Mouse (Mus musculus): ENCODE data around the gene Thop1.
"Not testable (repeated sequence)": the region's sequence is repeated elsewhere in the genome, so short reads cannot be mapped to it uniquely, and the experiment has no call there.

Gene Thop1

DNA sequence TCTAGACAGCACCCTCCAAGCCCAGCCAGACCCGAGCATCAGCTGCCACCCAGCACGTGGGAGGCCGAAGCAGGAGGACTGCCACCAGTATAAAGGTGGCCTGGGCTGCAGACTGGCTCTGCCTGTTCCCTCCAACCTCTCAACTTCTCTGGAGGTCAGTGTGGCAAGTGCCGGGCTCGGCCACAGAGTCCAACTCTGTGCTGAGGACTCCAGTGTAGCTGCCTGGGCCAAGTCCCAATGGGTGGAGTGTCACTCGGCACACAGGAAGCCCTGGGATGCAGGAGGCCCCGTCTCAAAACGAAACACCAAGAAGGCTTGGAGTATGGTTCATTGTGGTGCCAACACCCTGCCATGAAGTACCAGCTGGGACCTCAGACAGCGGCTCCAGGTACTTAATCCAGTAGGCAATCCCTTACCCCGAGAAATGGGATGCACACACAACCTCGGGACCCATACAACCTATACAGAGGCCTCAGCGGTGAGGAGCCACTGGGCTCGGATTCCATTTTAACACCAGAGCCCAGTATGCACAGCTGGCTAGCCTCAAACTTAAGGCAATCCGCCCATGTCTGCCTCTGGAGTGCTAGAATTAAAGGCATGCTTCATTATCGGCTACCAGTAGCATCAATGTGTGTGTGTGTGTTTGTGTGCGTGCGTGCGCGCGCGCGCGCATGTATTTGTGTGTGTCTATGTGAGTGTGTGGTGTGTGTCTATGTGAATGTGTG is 12.3 kb upstream of the Thop1 start:
- no peak for DNase-seq (ENCODE audit: low read depth)

DNA sequence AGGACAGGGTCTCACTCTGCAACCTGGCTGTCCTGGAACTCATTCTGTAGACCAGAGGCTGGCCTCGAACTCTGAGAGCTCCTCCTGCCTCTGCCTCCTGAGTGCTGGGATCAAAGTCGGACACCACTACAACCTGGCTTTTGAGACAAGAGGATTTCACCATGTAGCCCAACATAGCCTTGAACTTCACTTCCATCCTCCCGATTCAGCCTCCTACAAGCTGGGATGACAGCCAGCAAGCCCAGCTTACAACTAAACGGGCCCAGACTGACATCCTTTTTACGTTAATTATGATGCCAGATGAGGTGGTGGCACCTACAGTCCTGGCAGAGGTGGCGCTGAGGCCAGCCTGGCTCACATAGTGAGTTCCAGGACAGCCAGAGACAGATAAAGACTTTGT is 10.9 kb upstream of the Thop1 start:
- no peak for DNase-seq (ENCODE audit: low read depth)

DNA sequence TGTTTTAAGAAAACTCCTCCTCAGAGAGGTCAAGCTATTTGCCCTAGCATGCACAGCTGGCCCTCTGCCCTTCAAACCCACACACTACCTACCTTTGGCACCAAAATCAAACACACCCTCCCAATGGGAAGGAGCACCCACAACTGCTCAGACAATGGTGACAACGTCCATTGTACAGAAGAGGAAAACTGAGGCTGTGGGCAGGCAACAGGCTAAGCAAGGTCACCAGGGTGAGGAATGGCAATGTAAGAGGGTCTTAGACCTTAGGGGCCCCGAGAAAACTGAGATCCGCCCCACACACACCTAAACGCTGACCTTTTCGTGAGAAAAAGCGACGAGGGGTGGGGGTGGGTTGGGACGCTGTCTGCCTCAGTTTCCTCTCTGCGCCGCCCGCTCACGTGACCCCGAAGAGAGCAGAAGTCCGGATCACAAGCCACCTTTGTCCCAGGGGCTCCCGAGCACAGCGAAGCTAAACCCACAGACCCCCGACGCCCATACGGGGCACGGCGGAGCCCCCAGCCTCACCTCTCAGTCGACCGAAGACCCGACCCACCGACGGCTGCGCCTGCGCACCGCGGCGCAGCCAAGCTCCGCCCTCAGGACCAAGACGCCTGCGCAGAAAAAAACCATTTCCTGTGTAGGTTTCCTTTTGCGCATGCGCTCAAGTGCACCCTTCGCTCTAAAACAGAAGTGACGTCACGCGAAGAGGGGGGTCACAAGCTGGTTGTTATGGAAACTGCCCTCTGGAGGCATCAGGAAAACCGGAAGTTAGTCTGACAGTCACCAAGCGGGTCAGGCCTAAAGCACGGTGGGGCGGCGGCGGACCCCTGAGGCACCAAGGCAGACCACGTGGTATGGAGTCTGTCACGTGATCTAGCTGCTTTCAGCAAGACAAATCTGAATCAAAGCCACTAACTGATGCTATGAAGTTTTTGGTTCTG is 10.0 kb upstream of the Thop1 start, which contains the start of gene Sgta:
Sgta (minus strand) TSS at position 579 of the 941 bp plus-strand sequence.
- peak; percentile 99 for DNase-seq (ENCODE audit: low read depth)

DNA sequence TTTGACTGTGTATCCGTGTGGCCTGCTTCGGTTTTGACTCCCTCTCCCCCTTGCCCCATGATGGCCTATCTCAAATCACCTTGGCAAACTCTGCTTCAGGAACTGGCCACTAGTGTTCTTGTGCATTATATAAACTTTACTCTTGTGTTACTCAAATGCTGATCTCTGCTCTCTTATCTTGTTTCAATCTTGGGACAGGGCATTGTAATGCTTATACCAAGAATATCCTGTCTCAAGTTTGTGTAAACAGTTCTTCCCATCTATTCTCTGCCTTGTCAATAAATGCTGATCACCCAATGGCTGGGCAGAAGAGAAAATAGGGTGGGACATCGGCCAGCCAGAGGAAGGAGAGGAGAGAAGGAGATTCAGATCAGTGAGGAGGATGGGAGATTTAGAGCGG is 7.1 kb upstream of the Thop1 start:
- no peak for DNase-seq (ENCODE audit: low read depth)

DNA sequence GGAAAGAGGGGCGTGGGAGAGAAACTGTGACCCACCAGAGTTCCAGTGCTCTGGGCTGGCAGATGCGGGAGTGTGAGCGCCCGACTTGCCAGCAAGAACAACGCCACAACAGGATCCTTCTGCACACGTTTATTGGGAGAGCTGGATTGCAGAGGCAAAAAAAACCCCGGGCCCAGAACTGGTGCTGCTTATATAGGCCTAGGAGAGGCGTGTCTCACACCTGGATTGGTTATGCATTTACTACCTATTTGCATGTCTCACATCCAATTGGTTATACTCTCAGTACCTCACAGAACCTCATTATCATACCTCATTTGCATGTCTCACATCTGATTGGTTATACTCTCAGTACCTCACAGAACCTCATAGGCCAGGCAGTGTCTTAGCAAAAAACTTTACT is 5.3 kb upstream of the Thop1 start:
- not testable (repeated sequence) for DNase-seq (ENCODE audit: low read depth)

DNA sequence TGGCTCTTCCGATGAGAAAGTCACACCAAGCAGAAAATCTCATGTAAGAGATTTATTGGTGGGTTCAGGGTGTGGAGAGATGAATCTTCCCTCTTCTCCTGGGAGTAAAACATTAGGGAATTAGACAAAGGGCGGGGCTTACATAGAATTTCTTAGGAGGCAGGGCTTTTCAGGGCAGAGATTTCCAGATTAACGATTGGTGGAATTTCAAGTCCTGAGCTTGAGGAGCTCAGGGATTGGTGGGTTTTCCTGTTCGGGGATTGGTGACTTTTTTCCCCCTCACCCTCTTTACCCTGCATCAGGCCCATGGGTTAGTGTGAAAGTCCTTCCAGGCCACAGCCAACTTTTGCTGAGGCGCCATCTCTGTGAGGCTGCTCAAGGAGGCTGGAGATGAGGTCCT is 1.1 kb upstream of the Thop1 start:
- DNase-seq (ENCODE audit: low read depth): no peak

DNA sequence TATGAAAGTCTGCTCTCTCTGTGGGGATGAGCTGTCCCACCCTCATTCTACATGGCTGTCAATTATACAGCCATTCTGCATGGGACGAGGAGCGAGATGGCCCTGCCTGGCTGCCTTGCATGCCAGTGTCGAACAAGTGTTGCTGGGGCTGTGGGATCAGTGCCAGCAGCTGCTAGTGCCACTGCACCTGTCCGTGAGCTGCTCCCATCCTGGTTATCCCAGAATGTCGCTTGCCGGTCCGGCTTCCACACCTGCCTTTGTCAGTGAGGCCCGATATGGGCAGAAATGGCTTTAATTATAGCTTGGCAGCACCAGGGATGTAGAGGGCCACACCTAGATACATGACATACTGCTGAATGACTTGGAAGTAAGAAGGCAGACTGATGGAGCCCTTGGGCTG is 2.5 kb downstream of the Thop1 start:
- no peak for DNase-seq (ENCODE audit: low read depth)

DNA sequence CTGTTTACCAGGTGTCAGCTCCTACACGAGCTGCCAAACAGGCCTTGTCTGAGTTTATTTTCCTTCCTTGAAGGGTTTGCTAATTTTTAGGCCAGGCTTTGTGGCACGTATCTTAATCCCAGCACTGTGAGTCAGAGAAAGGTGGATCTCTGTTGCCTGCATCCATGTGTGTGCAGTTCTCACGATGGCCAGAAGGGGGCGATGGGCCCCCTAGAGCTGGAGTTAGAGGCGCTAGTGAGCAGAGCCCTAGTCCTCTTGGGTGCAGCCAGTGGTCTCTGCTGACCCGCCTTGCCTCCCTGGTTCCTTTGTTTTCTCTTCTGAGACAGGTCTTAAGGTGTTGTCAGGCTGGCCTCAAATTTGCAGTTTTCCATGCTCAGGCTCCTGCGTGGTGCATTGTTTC is 3.6 kb downstream of the Thop1 start:
- peak; percentile 57 for DNase-seq (ENCODE audit: low read depth)

DNA sequence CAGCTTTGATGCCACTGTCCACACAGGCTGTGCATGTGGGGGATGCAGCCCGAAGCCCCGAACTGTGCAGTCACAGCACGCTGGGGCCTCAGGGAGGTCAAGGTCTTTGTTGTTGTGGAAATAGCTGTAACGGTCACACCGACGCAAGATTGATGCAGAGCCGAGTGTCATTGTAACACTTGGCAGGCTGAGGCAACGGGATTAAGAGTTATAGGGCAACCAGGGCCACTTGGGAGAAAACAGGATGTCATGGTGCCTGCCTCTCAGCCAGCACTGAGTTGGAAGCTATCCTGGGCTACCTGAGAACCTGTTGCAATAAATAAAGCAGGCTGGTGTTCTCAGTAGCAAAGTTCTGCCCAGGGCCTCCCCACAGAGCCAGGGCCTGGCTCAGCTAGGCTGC is 5.9 kb downstream of the Thop1 start:
- no peak for DNase-seq (ENCODE audit: low read depth)

DNA sequence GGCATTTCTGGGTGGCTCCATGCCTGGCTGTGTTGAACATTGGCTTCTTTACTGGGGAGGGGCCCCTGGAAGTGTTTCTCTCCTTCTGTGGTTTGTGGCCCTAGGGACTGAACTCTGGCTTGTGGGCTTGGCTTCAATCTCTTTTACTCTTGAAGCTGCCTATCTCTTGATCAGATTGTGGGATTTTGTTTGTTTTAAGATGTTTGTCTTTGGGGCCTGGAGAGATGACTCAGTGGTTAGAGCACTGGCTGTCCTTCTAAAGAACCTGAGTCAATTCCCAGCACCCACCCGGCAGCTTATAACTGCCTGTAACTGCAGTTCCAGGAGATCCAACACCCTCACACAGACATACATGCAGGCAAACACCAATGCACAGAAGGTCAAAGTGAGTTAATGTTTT is 6.5 kb downstream of the Thop1 start:
- DNase-seq (ENCODE audit: low read depth): no peak

DNA sequence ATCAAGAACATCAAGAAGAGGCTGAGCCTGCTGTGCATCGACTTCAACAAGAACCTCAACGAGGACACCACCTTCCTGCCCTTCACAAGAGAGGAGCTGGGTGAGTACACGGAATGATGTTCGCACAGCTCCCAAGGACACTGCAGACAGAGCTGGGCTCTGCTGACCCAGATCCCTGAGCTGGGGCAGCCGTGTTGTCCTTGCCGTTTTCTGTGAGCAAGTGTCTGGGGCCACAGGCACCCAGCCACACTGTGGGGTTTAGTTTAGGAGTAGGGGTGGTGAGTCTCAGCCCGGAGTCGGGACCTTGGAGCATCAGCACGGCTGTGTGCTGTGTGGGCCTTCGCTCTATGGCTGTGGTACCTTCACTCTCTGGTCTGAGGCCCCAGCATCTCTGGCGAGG is 8.1 kb downstream of the Thop1 start:
- no peak for DNase-seq (ENCODE audit: low read depth)

DNA sequence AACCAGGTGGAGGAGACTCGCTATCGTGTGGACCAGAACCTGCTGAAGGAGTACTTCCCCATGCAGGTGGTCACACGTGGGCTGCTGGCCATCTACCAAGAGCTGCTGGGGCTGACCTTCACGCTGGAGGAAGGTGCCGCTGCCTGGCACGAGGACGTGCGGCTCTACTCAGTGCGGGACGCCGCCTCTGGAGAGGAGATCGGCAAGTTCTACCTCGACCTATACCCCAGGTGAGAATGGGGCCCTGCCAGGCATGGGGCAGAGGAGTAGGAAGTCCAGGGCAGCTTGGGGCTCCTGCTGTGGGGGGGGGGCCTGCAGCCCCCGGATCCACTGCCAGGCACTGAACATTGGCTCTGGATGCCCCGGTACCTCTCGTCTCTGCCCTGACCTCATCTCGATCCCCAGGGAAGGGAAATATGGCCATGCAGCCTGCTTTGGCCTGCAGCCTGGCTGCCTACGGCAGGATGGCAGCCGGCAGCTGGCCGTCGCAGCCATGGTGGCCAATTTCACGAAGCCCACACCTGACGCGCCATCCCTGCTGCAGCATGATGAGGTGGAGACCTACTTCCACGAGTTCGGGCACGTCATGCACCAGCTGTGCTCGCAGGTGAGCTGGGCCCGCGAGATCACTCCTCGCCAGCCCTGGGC is 10.3 kb downstream of the Thop1 start:
- DNase-seq (ENCODE audit: low read depth): no peak

DNA sequence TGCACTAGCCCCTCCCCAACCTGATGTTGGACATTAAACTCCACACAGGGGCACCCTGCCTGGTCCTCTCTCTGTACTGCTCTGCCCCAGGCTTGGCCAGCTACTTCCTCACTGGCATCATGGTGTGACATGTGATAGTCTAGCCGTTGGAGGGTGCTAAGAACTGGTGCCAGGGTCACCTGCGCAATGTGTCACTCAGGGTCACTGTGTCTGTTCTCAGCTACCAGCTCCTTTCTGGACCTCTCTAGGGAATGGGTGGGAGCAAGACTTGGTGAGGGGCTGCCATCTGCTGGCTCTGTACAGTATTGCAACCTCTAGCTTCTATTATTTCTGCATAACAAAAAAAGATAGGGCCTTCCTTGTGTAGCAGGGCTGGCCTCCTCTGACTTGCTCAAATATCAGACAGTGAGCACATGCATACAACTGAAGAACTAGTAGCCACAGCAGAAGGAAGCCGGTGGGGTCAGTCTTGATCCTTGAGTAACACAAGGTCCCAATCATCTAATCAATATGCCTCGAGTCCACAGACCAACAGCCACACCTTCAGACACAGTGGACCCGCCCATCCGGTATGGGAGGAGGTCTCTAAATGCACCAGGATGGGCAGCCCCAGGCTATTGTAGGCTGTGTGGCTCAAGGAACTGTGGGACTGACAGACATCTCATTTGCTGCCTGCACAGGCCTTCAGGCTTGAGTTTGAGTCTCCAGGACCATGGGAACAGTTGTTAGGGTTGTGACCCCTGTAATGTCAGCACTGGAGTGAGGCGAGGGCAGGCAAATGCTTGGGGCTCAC is 12.5 kb downstream of the Thop1 start:
- DNase-seq (ENCODE audit: low read depth): peak; percentile 87

DNA sequence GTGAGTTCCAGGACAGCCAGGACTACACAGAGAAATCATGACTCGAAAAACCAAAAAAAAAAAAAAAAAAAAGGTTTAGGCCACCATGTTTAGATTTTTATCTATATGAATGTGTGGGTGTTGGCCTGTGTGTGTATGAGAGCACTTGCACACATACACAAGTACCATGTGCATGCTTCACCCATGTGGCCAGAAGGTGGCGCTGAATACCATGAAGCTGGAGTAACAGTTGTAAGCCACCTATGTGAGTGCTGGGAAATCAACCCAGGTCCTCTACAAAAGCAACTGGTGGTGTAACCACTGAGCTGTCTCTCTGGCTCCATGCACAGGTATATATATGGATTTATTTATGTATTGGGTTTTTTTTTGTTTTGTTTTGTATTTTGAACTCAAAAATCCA is 17.2 kb downstream of the Thop1 start:
- peak; percentile 67 for DNase-seq (ENCODE audit: low read depth)

DNA sequence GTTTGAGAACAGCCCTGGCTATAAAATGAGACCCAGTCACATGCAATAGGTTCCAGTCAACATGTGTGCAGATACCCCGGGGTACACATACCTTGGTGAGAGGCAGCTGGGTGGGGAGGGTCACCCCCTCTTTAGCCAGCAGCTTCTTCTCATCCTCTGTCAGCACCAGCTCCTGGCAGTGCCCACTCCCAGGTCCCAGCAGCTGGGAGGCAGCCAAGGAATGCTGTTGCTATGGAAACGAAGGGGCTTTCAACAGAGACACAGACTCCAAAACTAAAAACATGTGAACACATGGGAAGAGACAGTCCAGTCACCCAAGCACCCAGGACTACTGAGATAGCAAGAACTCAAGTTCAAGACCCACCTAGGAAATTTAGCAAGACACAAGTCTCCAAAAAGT is 19.4 kb downstream of the Thop1 start:
- DNase-seq (ENCODE audit: low read depth): no peak

DNA sequence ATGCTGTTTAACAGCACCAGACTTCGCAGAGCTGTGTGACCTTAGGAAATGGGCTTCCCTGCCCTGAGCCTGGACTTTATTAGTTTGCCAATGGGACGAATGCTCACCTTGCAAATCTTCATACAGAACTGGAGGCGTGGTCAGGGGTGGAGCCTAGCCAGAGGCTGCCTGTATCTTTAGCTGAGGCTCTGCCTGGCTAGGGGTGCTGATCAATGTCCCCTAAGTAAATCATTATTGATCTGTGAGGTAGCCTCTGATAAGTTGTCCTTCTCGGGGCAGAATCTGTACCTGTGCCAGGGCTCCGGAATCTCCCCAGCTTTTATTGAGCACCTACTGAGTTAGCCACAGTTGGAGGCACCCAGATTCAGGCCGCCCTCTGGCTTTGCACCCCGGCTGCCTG is 20.8 kb downstream of the Thop1 start:
- DNase-seq (ENCODE audit: low read depth): no peak

DNA sequence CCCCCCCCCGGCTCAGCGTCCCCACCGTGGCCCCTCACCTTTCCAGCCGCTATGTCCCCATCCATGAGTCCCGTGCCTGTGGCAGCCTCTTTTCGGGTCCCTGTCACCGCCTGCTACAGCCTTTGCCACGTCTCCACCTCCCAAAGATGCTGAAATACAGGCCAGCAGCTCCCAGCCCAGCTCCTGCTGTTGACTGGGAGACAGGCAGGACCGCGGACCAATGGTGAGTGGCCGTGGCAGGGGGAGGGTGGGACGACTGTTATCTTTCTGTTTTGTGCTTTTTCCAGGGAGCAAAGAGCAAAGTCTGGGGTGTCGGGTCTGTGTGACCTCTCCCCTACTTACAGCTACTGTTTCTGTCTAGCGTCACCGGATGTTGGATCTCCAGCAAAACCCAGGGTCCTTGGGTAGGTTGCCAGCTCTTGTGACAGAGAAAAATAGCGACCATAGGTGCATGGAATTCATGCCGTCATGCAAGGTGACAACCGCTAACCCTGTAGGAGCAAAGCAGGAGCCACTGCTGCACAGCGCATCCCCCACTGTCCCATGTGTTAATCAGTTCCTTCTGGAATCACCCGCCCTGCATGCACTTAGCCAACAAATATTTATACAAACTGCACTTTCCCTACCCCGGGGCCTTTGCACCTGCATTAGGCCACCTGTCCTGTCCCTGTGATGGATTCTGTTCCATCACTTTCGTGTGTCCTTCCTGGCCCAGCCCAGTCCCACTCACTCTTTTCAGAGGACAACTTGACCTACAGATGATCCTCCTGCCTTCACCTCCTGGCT is 22.8 kb downstream of the Thop1 start:
- no peak for DNase-seq (ENCODE audit: low read depth)

DNA sequence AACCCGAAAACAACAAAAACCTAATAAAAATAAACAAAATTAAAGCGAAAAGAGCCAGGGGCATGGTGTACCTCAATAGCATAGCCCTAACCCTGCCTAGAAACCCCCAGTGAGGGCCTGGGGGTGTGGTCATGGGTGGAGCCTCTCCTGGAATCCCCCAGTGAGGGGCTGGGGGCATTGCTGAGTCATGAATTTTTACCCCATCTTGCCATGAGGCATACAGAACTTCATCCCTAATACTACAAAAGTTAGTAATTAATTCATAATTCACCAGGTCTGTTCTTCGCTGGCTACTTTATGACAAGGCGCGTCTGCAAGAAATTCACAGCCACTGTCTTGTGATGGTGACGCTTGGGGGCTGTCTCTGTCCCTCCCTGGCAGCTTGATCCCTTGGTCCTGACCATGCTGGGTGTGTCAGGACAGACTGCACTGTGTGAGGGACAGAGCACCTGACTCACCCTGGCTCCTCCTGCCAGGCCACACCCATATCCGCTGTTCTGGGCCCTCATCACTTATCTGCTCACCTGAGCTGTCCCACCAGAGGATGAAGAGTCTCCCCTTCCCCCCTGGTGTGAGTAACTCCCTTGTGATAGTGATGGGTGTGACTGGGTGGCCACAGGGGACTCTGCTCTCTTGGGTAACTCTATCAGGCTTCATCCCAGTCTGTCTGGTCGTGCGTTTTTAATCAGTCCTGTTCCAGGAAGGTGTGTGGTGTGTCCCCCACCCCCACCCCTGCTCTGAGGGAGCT is 25.3 kb downstream of the Thop1 start:
- DNase-seq (ENCODE audit: low read depth): no peak

DNA sequence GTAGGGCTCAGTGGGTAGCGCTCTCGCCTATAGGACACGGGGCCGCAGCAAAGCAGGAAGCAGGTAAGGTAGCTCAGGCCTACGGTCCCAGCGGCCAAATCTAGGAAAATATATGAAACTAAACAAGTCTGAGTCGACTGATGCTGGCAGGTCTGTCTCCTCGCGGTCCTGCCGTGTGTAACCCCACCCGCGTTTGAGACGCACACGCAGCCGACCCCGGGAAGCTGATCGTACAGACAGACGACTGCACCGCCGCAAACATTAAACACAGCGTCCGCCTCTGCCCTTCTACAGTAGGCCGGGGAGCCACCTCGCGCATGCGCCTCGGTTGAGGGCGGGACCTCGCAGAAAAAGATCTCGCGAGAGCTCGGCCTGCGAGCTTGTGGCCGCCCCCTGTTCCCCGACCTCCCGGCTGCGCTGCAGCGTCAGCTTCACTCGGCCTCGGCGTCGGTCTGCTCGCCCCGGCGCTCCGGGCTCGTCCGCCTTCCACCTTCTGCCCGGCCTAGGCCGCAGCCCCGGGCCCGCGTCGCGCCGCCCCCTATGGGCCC is 35.8 kb downstream of the Thop1 start, which contains the start of gene Map2k2:
Map2k2 (plus strand) TSS at position 351 of the 548 bp plus-strand sequence.
- peak; percentile 99 for DNase-seq (ENCODE audit: low read depth)

DNA sequence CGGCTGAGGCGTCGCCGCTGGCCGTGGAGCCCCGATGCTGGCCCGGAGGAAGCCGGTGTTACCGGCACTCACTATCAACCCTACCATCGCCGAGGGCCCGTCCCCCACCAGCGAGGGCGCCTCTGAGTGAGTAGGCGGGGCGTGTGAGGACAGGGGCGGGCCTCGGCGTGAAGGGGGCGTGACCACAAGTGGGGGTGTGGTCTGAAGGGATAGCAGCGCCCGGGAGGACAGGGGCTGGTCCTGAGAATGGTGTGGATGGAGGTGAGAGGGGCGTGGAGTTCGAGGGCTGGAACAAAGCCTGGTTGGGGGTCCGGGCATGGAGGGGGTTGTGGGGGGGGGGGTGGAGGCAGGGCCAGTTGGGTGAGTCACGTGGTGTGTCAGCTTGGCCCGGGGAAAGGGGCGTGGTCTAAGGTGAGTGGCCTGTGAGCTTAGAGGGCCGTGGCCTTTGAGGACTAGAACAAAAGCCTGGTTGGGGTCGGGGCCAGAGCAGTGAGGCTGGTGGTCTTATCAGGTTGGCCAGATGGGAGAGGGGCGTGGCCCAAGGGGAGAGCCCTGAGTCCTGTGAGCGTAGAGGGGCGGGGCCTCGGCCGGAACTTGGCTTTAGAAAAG is 36.4 kb downstream of the Thop1 start:
- peak; percentile 93 for DNase-seq (ENCODE audit: low read depth)
